Mouse (Mus musculus) heart, embryonic 13.5 days (tissue): Measurements from ENCODE around the gene Senp1. TPM values are rescaled to one million over a fixed set of nuclear protein-coding genes. Genes with fewer than 3 reads are reported as not detected.

Experiments
- ATAC-seq: fragments of 200-750 bp; cut with Nextera tagmentation; 2 replicates; pipeline ENCODE4 v1.8.0; 2017; ENCODE audit warnings: moderate TSS enrichment; ENCODE audit not compliant: insufficient number of reproducible peaks, low FRiP score, low TSS enrichment; ENCODE audit errors: extremely low read depth
- H3K27ac ChIP-seq: fragments of 300-500 bp; sonication (generic); replicated peaks from 2 replicates; pipeline ENCODE4 v1.5.1; 2015; ENCODE audit warnings: moderate library complexity, mild to moderate bottlenecking, inconsistent platforms
- H3K27me3 ChIP-seq: fragments of 300-500 bp; sonication (generic); replicated peaks from 2 replicates; pipeline ENCODE4 v1.6.1; 2015; ENCODE audit warnings: mild to moderate bottlenecking, inconsistent platforms
- H3K36me3 ChIP-seq: fragments of 300-500 bp; sonication (generic); 2 replicates; pipeline ENCODE4 v1.6.1; 2015; ENCODE audit warnings: mild to moderate bottlenecking, inconsistent platforms
- H3K4me1 ChIP-seq: fragments of 300-500 bp; sonication (generic); 2 replicates; pipeline ENCODE4 v1.6.1; 2015; ENCODE audit warnings: inconsistent platforms
- H3K4me2 ChIP-seq: fragments of 300-500 bp; sonication (generic); 2 replicates; pipeline ENCODE4 v1.6.1; 2015; ENCODE audit warnings: inconsistent platforms, mild to moderate bottlenecking, moderate library complexity
- H3K4me3 ChIP-seq: fragments of 300-500 bp; sonication (generic); 2 replicates; pipeline ENCODE4 v1.5.1; 2015; ENCODE audit warnings: moderate library complexity, mild to moderate bottlenecking, inconsistent platforms
- H3K9ac ChIP-seq: fragments of 300-500 bp; sonication (generic); 2 replicates; pipeline ENCODE4 v1.6.1; 2015; ENCODE audit warnings: inconsistent platforms, mild to moderate bottlenecking, moderate library complexity
- H3K9me3 ChIP-seq: fragments of 300-500 bp; sonication (generic); 2 replicates; pipeline ENCODE4 v1.6.1; 2016; ENCODE audit warnings: inconsistent platforms
- WGBS: fragments of 180-500 bp; shearing (Covaris S2); methylation state at CpG from one replicate; pipeline ENCODE4 v1.1.7; 2015; ENCODE audit warnings: mixed read lengths; 5-methylcytosine and 5-hydroxymethylcytosine counted together
- polyA plus RNA-seq: library from polyadenylated mRNA; unstranded; fragments of >200 nt; fragmentation: Nextera tagmentation; extraction: Ambion mirVana; gene quantifications from 2 replicates; pipeline ENCODE4 v1.2.1, GENCODE M21; 2015

The Senp1 gene
- polyA plus RNA-seq, 1 experiment from 2014 or later = 19.6 TPM

DNA sequence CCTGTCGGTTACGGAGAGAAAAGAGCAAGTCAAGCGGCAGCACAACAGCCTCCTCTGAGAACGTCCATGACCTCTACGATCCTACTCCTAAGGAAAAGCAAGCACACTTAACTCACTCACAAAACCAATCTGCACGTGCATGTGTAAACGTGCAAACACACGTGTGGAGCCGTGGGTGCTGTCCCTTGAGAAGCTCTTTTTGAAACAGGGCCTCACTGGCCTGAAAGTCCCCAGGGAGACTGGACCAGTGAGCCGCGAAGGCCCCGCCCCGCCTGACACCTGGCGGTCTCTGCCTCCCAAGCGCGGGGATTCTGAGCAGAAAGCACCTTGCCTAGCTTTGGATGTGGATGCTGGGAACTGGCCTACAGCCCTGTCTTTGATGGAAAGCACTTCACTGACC, 18.5 kb downstream of the Senp1 start:
- 86% methylated on average over 16 of the region's 16 CpGs for WGBS
- H3K27me3 ChIP-seq = no peaks in the 10 kb centered on the region
- H3K9me3 ChIP-seq = no peaks in the 10 kb centered on the region
- H3K27ac ChIP-seq = no peak overlapping the region
- 0 out of 2 replicates have a peak overlapping the region, but pooled peaks have one; percentile 10 for H3K9ac ChIP-seq
- no peak overlapping the region for H3K4me3 ChIP-seq
- peaks cover 91% of the 10 kb centered on the region for H3K36me3 ChIP-seq
- ATAC-seq = no peak
- H3K4me2 ChIP-seq = no peak overlapping the region
- H3K4me1 ChIP-seq = peaks cover 4% of the 10 kb centered on the region; the same call in 1 of the 2 replicates

DNA sequence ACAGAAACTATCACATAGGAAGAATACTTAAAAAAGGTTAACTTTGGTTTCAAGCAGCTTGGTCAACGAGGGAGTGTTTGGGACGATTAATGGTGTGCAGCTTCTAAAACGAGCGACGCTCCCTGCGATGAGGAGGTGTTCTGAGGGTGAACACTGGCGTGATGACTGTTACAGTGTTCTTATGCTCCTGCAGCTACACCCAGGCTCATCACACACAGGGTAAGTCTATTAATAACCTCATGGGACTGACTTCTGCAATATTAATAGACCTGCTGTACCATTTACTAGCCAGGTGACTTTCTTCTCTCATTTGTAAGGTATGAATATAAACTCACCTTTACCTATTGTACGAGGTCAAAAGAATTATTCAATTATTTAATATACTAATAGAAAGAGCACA, 19.0 kb downstream of the Senp1 start:
- Histone ChIP-seq H3K27ac (no peak overlapping the region), H3K9me3 (no peaks in the 10 kb centered on the region), H3K27me3 (no peaks in the 10 kb centered on the region), H3K4me3 (no peak overlapping the region), H3K9ac (no peak overlapping the region), H3K4me1 (peaks cover 4% of the 10 kb centered on the region; the same call in 1 of the 2 replicates), H3K4me2 (no peak overlapping the region), H3K36me3 (peaks cover 91% of the 10 kb centered on the region)
- no peak for ATAC-seq
- 80% methylated on average over 8 of the region's 8 CpGs for WGBS

DNA sequence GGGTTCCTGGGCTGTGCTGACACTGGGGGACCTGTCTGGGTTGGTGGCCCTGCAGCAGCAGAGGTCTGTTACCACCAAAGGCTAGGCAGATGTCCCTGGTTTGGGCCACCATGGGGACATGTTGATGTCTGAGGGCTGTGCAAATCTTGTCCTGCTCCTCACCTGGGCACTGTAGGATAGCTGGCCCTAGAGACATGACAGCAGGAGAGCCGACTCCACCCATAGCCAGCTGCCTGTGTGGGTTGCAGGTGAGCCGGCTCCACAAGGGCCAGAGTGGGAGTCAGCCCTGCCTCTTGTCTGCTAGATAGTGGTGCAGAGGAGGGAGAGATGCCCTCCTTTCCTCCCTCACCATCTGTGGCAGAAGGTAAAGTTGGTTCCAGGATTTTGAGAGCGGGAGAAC, 23.2 kb downstream of the Senp1 start:
- no peak overlapping the region for H3K9ac ChIP-seq
- H3K4me1 ChIP-seq = peaks cover 13% of the 10 kb centered on the region
- no peaks in the 10 kb centered on the region for H3K27me3 ChIP-seq
- no peak overlapping the region for H3K4me2 ChIP-seq
- no peak overlapping the region for H3K4me3 ChIP-seq
- ATAC-seq = no peak
- H3K9me3 ChIP-seq = no peaks in the 10 kb centered on the region
- H3K36me3 ChIP-seq = peaks cover 90% of the 10 kb centered on the region
- WGBS = 88% methylated on average over 3 of the region's 3 CpGs
- no peak overlapping the region for H3K27ac ChIP-seq

DNA sequence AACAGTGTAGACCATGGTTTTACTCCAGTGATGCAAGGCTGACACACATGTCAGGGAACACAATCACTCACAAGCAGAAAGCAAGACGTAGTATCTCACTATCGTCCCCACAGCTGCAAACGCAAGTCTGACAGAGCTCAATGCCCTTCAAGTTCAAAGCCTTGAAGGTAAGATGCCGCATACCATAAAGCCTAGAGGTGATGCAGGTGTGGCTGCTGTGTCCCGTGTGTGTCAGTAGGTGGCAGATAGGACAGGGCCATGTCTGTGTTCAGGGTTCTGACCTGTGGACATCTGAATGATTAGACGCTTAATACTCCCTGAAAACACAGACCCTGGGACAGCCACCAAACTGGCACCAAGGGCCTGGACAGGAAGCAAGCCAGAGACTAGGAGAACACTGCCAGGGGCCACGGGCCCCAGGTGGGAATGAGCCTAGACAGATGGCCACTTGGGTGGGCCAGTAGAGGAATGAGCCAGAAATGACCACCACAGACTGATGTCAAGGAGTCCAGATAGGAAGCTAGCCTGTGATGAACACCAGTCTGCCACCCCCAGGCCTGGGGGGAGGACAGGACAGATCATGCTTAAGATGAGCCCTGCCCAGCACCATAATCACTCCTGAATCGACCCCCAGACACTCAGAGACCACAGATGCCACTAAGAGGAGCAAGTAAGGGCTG, 23.8 kb downstream of the Senp1 start:
- WGBS = 83% methylated on average over 8 of the region's 8 CpGs

DNA sequence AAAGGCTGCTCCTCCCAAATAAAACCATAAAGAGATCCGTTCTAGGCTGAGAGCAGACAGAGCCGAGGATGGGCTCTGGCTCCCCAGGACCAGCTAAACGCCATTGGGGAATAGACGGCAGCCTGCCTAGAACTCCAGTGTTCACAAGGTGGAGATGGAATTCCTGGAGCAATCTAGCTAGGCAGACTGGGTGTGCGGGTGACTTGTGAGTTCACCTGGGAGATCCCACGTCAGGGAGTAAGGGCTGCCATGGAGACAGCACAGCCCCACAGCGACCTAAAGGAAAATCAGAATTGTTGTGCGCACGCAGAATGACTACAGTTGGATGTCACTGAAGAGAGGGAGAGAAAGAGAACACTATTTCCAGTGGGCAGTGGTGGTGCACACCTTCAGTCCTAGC, 25.0 kb downstream of the Senp1 start:
- H3K9ac ChIP-seq = no peak overlapping the region
- no peaks in the 10 kb centered on the region for H3K9me3 ChIP-seq
- no peak overlapping the region for H3K4me3 ChIP-seq
- H3K36me3 ChIP-seq = peaks cover 91% of the 10 kb centered on the region
- H3K4me1 ChIP-seq = peaks cover 10% of the 10 kb centered on the region
- WGBS = 85% methylated on average over 9 of the region's 9 CpGs
- H3K27ac ChIP-seq = no peak overlapping the region
- no peak for ATAC-seq
- H3K4me2 ChIP-seq = no peak overlapping the region
- H3K27me3 ChIP-seq = no peaks in the 10 kb centered on the region

More for the DNA sequence above, 23.8 kb downstream of the Senp1 start:
- no peak overlapping the region for H3K27ac ChIP-seq
- H3K27me3 ChIP-seq = no peaks in the 10 kb centered on the region
- no peak overlapping the region for H3K4me3 ChIP-seq
- H3K4me2 ChIP-seq = no peak overlapping the region
- no peak overlapping the region for H3K9ac ChIP-seq
- peaks cover 89% of the 10 kb centered on the region for H3K36me3 ChIP-seq
- no peaks in the 10 kb centered on the region for H3K9me3 ChIP-seq
- peaks cover 10% of the 10 kb centered on the region for H3K4me1 ChIP-seq
- ATAC-seq = no peak

DNA sequence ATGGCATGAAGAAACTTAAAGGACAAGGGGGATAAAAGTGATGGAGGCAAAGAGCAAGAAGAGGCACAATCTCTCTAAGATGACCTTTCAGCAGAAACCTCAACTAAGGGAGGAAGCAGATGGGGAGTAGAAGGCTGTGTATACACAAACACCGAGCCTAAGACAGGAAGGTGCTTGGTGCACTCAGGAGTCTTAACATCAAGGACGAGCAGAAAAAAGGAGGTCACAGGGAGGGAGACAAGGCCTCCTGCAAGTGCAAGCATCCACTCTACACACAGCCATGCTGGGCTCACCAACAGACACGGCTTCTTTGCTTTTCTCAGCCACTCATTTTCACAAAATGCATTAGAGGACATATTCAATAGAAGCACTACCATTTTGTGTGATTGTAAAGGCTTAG, 26.1 kb downstream of the Senp1 start:
- H3K4me1 ChIP-seq = peaks cover 10% of the 10 kb centered on the region
- no peaks in the 10 kb centered on the region for H3K27me3 ChIP-seq
- H3K36me3 ChIP-seq = peaks cover 91% of the 10 kb centered on the region
- H3K9ac ChIP-seq = no peak overlapping the region
- H3K27ac ChIP-seq = no peak overlapping the region
- no peak overlapping the region for H3K4me3 ChIP-seq
- H3K9me3 ChIP-seq = no peaks in the 10 kb centered on the region
- ATAC-seq = no peak
- H3K4me2 ChIP-seq = no peak overlapping the region
- 51% methylated on average over 3 of the region's 3 CpGs for WGBS

DNA sequence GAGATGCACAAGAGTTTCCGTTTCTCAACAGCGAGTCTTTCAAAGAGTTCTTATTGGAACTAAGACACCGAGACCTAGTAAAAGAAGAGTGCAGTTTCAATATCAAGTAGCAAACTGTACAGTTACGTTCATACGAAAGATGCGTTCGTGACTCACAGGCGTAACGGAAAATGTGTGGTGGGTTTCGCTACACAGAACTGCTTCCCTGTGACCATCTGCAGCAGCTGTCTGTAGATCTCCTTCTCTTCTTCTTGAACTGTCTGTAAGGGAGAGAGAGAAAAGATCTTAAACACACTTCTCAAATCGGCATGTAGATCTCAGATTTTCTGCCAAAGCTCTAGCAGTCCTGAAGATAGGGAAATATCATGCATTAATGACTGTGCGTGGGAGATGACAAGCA, 26.9 kb downstream of the Senp1 start:
- H3K27ac ChIP-seq = no peak overlapping the region
- H3K4me3 ChIP-seq = no peak overlapping the region
- H3K9ac ChIP-seq = no peak overlapping the region
- peaks cover 92% of the 10 kb centered on the region for H3K36me3 ChIP-seq
- no peak overlapping the region for H3K4me2 ChIP-seq
- no peak for ATAC-seq
- H3K4me1 ChIP-seq = peaks cover 10% of the 10 kb centered on the region
- 89% methylated on average over 12 of the region's 12 CpGs for WGBS
- no peaks in the 10 kb centered on the region for H3K27me3 ChIP-seq
- H3K9me3 ChIP-seq = no peaks in the 10 kb centered on the region

DNA sequence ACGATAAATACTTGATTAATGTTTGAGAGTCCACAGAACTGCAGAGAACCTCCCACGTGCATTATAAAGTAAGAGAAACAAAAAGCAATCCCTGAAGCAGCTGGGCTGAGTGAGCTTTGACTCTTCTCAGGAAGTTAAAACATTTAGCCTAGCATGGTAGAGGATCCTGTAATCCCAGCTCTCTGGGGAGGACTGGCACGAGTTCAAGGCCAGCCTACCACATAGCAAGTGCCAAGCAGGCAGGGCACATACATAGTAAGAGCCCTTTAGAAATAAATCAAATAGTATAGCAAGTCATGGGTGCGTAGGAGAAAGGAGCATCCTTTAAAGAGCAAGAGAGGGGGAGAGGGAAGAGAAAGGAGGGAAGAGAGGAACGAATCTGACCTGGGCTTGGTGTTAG, 27.7 kb downstream of the Senp1 start:
- Histone ChIP-seq H3K27me3 (no peaks in the 10 kb centered on the region), H3K4me3 (no peak overlapping the region), H3K36me3 (peaks cover 92% of the 10 kb centered on the region), H3K9ac (no peak overlapping the region), H3K27ac (no peak overlapping the region), H3K9me3 (no peaks in the 10 kb centered on the region), H3K4me1 (peaks cover 10% of the 10 kb centered on the region), H3K4me2 (no peak overlapping the region)
- WGBS = 95% methylated on average over 5 of the region's 5 CpGs
- ATAC-seq = no peak

DNA sequence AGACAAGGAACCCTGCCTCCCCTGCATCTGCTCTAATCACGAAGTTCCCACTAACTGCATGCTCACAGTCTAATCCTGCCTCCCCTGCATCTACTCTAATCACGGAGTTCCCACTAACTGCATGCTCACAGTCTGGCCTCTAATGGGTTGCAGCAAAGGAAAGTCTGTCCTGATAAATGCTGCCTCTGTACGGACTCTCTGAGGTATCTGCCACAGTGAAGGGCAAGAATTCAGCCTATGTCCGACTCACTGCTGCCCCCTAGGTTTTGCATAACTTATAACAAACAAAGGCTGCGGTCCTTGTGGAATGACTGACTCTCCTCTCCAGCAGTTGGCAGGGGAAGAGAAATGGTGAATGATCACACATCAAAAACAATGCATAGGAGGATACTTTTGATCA, 38.3 kb downstream of the Senp1 start:
- 15% methylated on average over 5 of the region's 5 CpGs for WGBS
- ATAC-seq = no peak
- Histone ChIP-seq H3K36me3 (peaks cover 81% of the 10 kb centered on the region), H3K9ac (0 out of 2 replicates have a peak overlapping the region, but pooled peaks have one; percentile 50), H3K4me3 (no peak overlapping the region), H3K4me1 (no peaks in the 10 kb centered on the region), H3K27me3 (no peaks in the 10 kb centered on the region), H3K27ac (peak overlapping the region; percentile 29; the same call in 1 of the 2 replicates), H3K4me2 (no peak overlapping the region), H3K9me3 (no peaks in the 10 kb centered on the region)

DNA sequence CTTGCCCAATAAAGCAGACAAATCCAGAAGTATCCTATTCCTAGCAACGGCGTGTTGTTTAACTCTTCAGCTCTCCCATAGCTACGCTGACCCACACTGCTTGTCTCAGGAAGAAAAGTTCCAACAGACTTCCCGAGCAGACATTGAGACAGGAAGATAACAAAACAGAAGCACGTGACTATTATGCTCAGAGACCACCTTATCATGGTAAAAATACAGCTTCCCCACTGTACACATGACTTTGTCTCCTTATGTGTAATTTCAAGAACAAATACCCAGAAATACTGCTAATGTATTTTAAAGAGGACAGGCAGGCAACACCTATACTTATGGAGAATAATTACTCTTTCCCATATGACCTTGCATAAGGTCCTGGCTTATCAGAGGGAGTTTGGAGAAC, 41.9 kb downstream of the Senp1 start:
- Histone ChIP-seq H3K9ac (no peak overlapping the region), H3K4me3 (no peak overlapping the region), H3K36me3 (peaks cover 87% of the 10 kb centered on the region), H3K4me1 (no peaks in the 10 kb centered on the region), H3K27ac (no peak overlapping the region), H3K9me3 (no peaks in the 10 kb centered on the region), H3K4me2 (no peak overlapping the region), H3K27me3 (no peaks in the 10 kb centered on the region)
- no peak for ATAC-seq
- WGBS = 54% methylated on average over 5 of the region's 5 CpGs

DNA sequence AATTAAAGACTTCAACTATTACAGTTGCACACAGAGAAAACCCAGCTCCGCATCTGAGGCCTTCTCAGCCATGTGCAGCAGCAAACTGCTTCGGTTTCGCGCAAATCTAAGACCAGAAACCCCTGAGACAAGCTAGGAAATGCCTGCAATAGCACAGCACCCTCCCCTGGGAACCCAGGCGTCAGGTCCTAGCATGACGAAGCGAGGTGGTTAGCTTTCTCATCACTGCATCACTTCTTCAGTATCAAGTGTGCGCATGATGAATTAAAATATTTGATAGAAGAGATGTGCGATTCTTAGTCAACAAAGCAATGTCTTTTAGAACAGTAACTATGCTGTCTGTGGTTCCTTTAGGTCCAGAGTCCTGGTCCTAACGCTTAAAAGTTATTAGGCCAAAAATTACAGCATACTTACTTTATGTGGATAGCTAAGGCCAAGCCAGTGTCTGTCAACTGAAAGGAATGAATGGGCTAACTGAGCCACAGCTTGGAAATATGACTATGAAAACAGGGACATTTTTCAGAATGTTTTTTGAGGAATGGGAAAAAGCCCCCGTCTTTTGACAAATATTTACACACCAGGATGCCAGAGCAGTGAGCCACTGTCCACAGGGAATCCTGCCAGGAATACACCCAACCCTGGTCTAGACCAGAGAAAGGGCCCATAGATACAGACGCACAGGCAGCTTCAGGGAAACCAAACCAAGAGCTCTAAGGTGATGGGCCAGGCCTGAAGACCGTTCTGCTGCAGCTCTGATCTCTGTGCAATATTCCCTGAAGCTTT, 44.4 kb downstream of the Senp1 start:
- no peak overlapping the region for H3K9ac ChIP-seq
- no peak overlapping the region for H3K4me3 ChIP-seq
- no peak overlapping the region for H3K27ac ChIP-seq
- no peaks in the 10 kb centered on the region for H3K4me1 ChIP-seq
- ATAC-seq = no peak
- H3K36me3 ChIP-seq = peaks cover 92% of the 10 kb centered on the region
- 94% methylated on average over 13 of the region's 13 CpGs for WGBS
- peaks cover 4% of the 10 kb centered on the region; the same call in 1 of the 2 replicates for H3K9me3 ChIP-seq
- no peak overlapping the region for H3K4me2 ChIP-seq
- H3K27me3 ChIP-seq = no peaks in the 10 kb centered on the region
